Mouse (Mus musculus): ENCODE data around the gene Uba1.

- TF ChIP-seq POLR2A (IDR thresholded peaks at IDR 0.05; ENCODE audit: low read depth, low read length) = no peak
- TF ChIP-seq CTCF (conservative IDR thresholded peaks at IDR 0.05; ENCODE audit: insufficient read depth, insufficient read length, low read depth, low read length) = no peak
Observed at GRCm38 (mm10) chrX:20687519-20688067, 29.5 kb downstream of the Uba1 start, which contains the start of gene Cdk16.
